Mouse (Mus musculus) lung, adult 2 months (tissue): ENCODE measurements at regions not wholly inside any gene's neighbourhood (a gene's known extent, or its start where the extent isn't known, plus 50 kb on each side); places are given as distances from the start of the nearest gene placed in this dataset.

Source experiments
- DNase-seq: peaks from one replicate; pipeline ENCODE4 v3.0.0; 2022
- H3K4me1 ChIP-seq: fragments of 200-500 bp; 2 replicates; pipeline ENCODE4 v1.6.1; 2011; ENCODE audit warnings: low read length; ENCODE audit not compliant: control insufficient read depth, insufficient read depth
- H3K4me3 ChIP-seq: fragments of 200-500 bp; replicated peaks from 2 replicates; pipeline ENCODE3; 2011; ENCODE audit warnings: low read depth, mild to moderate bottlenecking, control low read depth, low read length; ENCODE audit errors: extremely low read depth
- CTCF ChIP-seq: fragments of 200-500 bp; IDR thresholded peaks from 2 replicates; pipeline ENCODE4 v1.5.1; 2011; ENCODE audit warnings: mild to moderate bottlenecking, low read length, control low read depth; ENCODE audit not compliant: insufficient read depth
- POLR2A ChIP-seq: fragments of 200-500 bp; IDR thresholded peaks from 2 replicates; pipeline ENCODE4 v1.6.1; 2011; ENCODE audit warnings: low read depth, mild to moderate bottlenecking, control low read depth, low read length, borderline replicate concordance; ENCODE audit errors: extremely low read depth
- WGBS: fragments of 180-500 bp; shearing (Covaris S2); methylation state at CpG from one replicate; pipeline ENCODE4 v1.1.7; 2018; 5-methylcytosine and 5-hydroxymethylcytosine counted together

GRCm38 (mm10) chr1:23462411-23462810 lies 64.8 kb upstream of the Ogfrl1 start:
- no peak for TF ChIP-seq POLR2A
- no peak for TF ChIP-seq CTCF
- no peaks in the 10 kb centered on the region for H3K4me1 ChIP-seq
- WGBS, result 89% methylated on average over 3 of the region's 3 CpGs
- H3K4me3 ChIP-seq, result no peak overlapping the region
- no peak for DNase-seq

- WGBS, result 51% methylated on average over 3 of the region's 3 CpGs
- TF ChIP-seq CTCF, result no peak
- TF ChIP-seq POLR2A, result no peak
- H3K4me1 ChIP-seq, result no peaks in the 10 kb centered on the region
- DNase-seq, result no peak
- H3K4me3 ChIP-seq, result no peak overlapping the region
Measured at GRCm38 (mm10) chr1:23464081-23464480, 66.5 kb upstream of the Ogfrl1 start.

- 69% methylated on average over 7 of the region's 7 CpGs for WGBS
Measured at GRCm38 (mm10) chr1:23466340-23466739, 68.8 kb upstream of the Ogfrl1 start.

GRCm38 (mm10) chr1:23467405-23467804 lies 69.8 kb upstream of the Ogfrl1 start:
- no peak for DNase-seq
- no peak for TF ChIP-seq POLR2A
- TF ChIP-seq CTCF, result no peak
- Histone ChIP-seq H3K4me1 (no peaks in the 10 kb centered on the region), H3K4me3 (no peak overlapping the region)
- WGBS, result 81% methylated on average over 2 of the region's 2 CpGs

More at GRCm38 (mm10) chr1:23466340-23466739, 68.8 kb upstream of the Ogfrl1 start:
- no peak overlapping the region for H3K4me3 ChIP-seq
- DNase-seq, result no peak
- no peaks in the 10 kb centered on the region for H3K4me1 ChIP-seq
- TF ChIP-seq POLR2A (no peak), CTCF (no peak)

- 35% methylated on average over 5 of the region's 5 CpGs for WGBS
- no peak for DNase-seq
- no peak for TF ChIP-seq POLR2A
- no peak for TF ChIP-seq CTCF
- Histone ChIP-seq H3K4me1 (no peaks in the 10 kb centered on the region; the same call in 1 of the 2 replicates), H3K4me3 (no peak overlapping the region)
Measured at GRCm38 (mm10) chr1:23480776-23481320, 83.3 kb upstream of the Ogfrl1 start.

- H3K4me3 ChIP-seq, result no peak overlapping the region
- no peak for TF ChIP-seq CTCF
- no peak for TF ChIP-seq POLR2A
- WGBS, result 42% methylated on average over 1 of the region's 1 CpGs
- no peak for DNase-seq
- H3K4me1 ChIP-seq, result no peaks in the 10 kb centered on the region; the same call in 1 of the 2 replicates
Measured at GRCm38 (mm10) chr1:23484566-23484965, 87.0 kb upstream of the Ogfrl1 start.

GRCm38 (mm10) chr1:23485150-23485775 lies 87.7 kb upstream of the Ogfrl1 start:
- no peak for DNase-seq
- H3K4me3 ChIP-seq, result no peak overlapping the region
- TF ChIP-seq CTCF, result no peak
- TF ChIP-seq POLR2A, result no peak
- H3K4me1 ChIP-seq, result no peaks in the 10 kb centered on the region; the same call in 1 of the 2 replicates
- WGBS, result 76% methylated on average over 3 of the region's 3 CpGs

- TF ChIP-seq CTCF (no peak), POLR2A (no peak)
- Histone ChIP-seq H3K4me1 (no peaks in the 10 kb centered on the region; the same call in 1 of the 2 replicates), H3K4me3 (no peak overlapping the region)
- no peak for DNase-seq
Measured at GRCm38 (mm10) chr1:23487031-23487430, 89.5 kb upstream of the Ogfrl1 start.

GRCm38 (mm10) chr1:23490640-23491039 lies 93.1 kb upstream of the Ogfrl1 start:
- TF ChIP-seq POLR2A, result no peak
- no peak for TF ChIP-seq CTCF
- Histone ChIP-seq H3K4me1 (no peaks in the 10 kb centered on the region), H3K4me3 (no peak overlapping the region)
- DNase-seq, result no peak
- 58% methylated on average over 10 of the region's 10 CpGs for WGBS

GRCm38 (mm10) chr1:23491041-23491440 lies 93.5 kb upstream of the Ogfrl1 start:
- Histone ChIP-seq H3K4me3 (no peak overlapping the region), H3K4me1 (no peaks in the 10 kb centered on the region)
- no peak for DNase-seq
- no peak for TF ChIP-seq POLR2A
- no peak for TF ChIP-seq CTCF
- WGBS, result 44% methylated on average over 6 of the region's 6 CpGs
